Mouse (Mus musculus) stomach, embryonic 14.5 days (tissue): ENCODE data around the gene Mdga2. TPM values are rescaled to one million over a fixed set of nuclear protein-coding genes. Genes with fewer than 3 reads are reported as not detected.

ENCODE experiments used
- ATAC-seq: fragments of 200-750 bp; cut with Nextera tagmentation; 2 replicates; pipeline ENCODE4 v1.8.0; 2017; ENCODE audit warnings: low read depth, moderate TSS enrichment; ENCODE audit not compliant: insufficient number of reproducible peaks, insufficient read depth, low FRiP score
- H3K27ac ChIP-seq: fragments of 300-500 bp; sonication (generic); 2 replicates; pipeline ENCODE4 v1.5.1; 2014; ENCODE audit warnings: mild to moderate bottlenecking, low read length, moderate library complexity, mixed read lengths
- H3K27me3 ChIP-seq: fragments of 300-500 bp; sonication (generic); 2 replicates; pipeline ENCODE4 v1.6.1; 2014; ENCODE audit warnings: low read length, control low read depth, mixed read lengths; ENCODE audit not compliant: control insufficient read depth, insufficient read depth
- H3K36me3 ChIP-seq: fragments of 300-500 bp; sonication (generic); 2 replicates; pipeline ENCODE4 v1.6.1; 2014; ENCODE audit warnings: mild to moderate bottlenecking, control low read depth, low read length, moderate library complexity, mixed read lengths; ENCODE audit not compliant: control insufficient read depth, insufficient read depth
- H3K4me1 ChIP-seq: fragments of 300-500 bp; sonication (generic); 2 replicates; pipeline ENCODE4 v1.6.1; 2014; ENCODE audit warnings: low read length, control low read depth, mixed read lengths; ENCODE audit not compliant: control insufficient read depth, insufficient read depth
- H3K4me2 ChIP-seq: fragments of 300-500 bp; sonication (generic); replicated peaks from 2 replicates; pipeline ENCODE4 v1.6.1; 2014; ENCODE audit warnings: low read depth, low read length, control low read depth
- H3K4me3 ChIP-seq: fragments of 300-500 bp; sonication (generic); 2 replicates; pipeline ENCODE4 v1.5.1; 2014; ENCODE audit warnings: low read depth, low read length, control low read depth
- H3K9ac ChIP-seq: fragments of 300-500 bp; sonication (generic); replicated peaks from 2 replicates; pipeline ENCODE4 v1.6.1; 2014; ENCODE audit warnings: low read depth, mild to moderate bottlenecking, control low read depth, low read length, moderate library complexity, mixed read lengths
- H3K9me3 ChIP-seq: fragments of 300-500 bp; sonication (generic); 2 replicates; pipeline ENCODE4 v1.6.1; 2016; ENCODE audit warnings: low read depth, low read length, control low read depth; ENCODE audit not compliant: control insufficient read depth
- WGBS: fragments of 180-500 bp; shearing (Covaris S2); extraction: QIAGEN DNeasy Blood & Tissue Kit; methylation state at CpG from one replicate; pipeline ENCODE4 v1.1.7; 2014; 5-methylcytosine and 5-hydroxymethylcytosine counted together
- polyA plus RNA-seq: library from polyadenylated mRNA; unstranded; fragments of >200 nt; fragmentation: Nextera tagmentation; extraction: Ambion mirVana; gene quantifications from 2 replicates; pipeline ENCODE4 v1.2.1, GENCODE M21; 2014

The Mdga2 gene
- 1.7 and 2.2 TPM in 2 replicates for polyA plus RNA-seq

DNA sequence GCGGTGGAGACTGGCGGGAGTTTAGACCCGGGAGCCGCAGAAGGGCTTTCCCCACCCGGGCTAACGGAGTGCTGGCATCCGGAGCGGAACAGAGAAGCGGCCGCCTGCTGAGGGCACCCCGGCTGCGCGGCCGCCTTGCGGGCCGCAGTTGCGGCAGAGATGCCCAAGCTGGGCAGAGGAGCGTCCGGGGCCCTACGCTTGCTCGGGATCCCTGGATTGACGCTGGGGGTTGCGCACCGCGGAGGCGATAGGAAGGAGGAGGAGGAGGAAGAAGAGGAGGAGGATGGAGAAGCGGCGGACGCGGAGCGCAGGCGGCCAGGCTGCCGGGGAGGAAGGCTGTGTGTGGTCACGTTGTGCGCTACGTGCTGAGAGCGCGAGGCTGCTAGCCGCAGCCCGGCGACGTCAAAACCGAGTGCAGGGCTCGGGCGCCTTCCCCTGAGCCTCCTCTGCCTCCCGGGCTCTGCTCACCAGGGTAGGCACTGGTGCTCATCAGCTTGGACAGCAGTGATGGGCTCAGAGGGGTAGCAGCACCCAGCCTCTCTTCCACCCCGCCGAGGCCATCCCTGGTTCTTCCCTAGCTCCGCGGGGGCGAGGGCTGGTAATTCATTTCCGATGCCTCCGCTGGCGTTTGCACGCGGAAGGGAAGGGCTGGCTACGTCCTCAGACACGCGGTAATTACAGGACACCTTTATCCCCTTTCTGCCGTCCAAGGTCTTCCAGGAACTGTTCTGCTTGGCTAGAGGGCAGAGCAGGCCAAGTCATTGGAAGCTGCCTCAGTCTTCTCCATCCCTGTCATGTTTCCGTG is at the start of gene Mdga2:
Gene Mdga2, minus strand, starts transcription at position 329 of the 805 bp plus-strand sequence.
- Histone ChIP-seq H3K4me1 (no peaks in the 10 kb centered on the region), H3K4me2 (peak within 1 kb of the TSS; percentile 98), H3K4me3 (peak within 1 kb of the TSS; percentile 55), H3K27ac (no peak within 1 kb of the TSS), H3K9ac (peak within 1 kb of the TSS; percentile 14; the same call in 1 of the 2 replicates), H3K27me3 (peaks cover 6% of the 10 kb centered on the region; the same call in 1 of the 2 replicates), H3K36me3 (no peaks in the 10 kb centered on the region), H3K9me3 (no peaks in the 10 kb centered on the region)
- ATAC-seq: peak; percentile 61; the same call in 1 of the 2 replicates
- 0% methylated on average over 55 of the region's 61 CpGs for WGBS

DNA sequence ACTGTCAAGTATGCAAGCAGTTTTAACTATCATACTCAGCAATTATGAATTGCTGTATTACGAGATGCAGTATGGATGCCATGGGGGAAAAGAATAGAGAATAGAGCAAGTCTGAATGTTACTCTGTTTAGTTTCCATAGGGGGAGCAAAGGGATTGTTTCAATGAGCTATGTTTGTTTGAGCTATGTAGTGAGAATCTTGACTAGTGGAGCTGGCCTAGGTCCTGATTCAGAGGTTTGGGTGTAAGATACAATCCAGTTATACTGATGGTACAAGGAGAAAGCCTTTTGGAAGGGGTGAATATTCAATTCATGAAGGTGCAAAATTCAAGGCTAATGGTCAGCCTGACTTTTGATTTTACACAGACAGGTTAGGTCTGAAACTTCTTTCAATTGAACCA is 45.1 kb upstream of the Mdga2 start:
- Histone ChIP-seq H3K4me1 (no peaks in the 10 kb centered on the region), H3K4me3 (no peak overlapping the region), H3K9me3 (no peaks in the 10 kb centered on the region), H3K36me3 (no peaks in the 10 kb centered on the region), H3K9ac (no peak overlapping the region), H3K4me2 (no peak overlapping the region), H3K27me3 (no peaks in the 10 kb centered on the region), H3K27ac (no peak overlapping the region)
- no peak for ATAC-seq
- WGBS: 66% methylated on average over 1 of the region's 1 CpGs

DNA sequence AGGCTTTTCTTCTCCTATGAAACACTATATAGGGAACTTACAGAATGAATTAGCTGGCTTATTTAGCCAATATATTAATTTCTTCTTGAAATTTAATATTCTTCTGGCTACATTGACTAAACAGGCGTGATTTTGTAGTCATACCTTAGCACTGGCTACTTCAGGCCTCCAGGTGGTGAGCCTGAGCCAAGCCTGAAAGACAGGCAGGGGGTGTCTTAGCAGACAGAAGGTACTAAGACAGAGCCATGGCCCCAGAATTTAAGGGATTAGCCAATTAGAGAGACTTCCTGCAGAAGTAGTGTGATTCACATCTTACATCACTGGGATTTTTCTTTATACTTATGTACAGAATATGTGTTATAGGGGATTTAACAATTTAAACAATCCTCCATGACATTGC is 1.2 kb upstream of the Mdga2 start:
- no peak overlapping the region for H3K27ac ChIP-seq
- peaks cover 6% of the 10 kb centered on the region; the same call in 1 of the 2 replicates for H3K27me3 ChIP-seq
- 51% methylated on average over 1 of the region's 1 CpGs for WGBS
- no peaks in the 10 kb centered on the region for H3K36me3 ChIP-seq
- no peak for ATAC-seq
- no peak overlapping the region for H3K9ac ChIP-seq
- no peaks in the 10 kb centered on the region for H3K4me1 ChIP-seq
- no peaks in the 10 kb centered on the region for H3K9me3 ChIP-seq
- H3K4me3 ChIP-seq: no peak overlapping the region
- no peak overlapping the region for H3K4me2 ChIP-seq

DNA sequence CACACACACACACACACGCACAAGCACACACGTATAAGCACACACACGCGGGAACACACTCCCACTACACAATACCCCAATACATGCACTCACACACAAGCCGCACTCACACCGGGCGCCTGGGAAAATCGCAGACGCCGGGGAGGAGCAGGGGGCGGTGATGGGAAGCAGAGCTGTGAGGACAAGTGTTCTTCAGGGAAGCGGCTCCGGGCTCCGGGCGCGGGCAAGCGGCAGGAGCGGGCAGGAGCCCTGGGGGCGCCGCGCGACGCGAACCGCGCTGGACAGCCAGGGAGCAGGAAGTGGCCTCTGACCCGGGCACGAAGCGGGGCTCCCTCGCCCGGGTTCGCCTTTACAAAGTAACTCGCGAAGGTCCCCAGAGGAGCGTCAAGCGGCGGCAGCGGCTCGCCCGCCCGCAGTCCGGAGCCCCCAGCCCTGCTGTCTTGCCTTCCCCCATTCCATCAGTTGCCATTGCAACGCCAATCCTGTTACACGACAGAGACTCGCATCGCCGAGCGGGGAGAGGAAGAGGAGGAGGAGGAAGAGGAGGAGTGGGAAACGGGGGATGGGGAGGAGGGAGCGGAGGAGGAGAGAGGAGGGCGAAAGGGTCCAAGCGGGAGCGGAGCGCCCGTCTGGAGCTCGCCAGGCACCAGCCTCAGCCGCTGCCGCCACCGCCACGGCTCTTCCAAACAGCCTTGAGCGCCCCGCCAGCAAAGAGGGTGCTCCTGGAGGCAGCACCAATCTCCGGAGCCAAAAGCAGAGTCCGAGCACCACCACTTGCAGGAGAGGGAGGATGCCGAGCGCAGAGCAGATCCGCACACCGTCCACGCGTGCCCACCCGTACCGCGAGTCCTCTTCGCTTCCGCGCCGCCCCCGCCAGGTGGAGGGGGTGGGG is 774 bp downstream of the Mdga2 start:
- Histone ChIP-seq H3K4me1 (no peaks in the 10 kb centered on the region), H3K27ac (no peak overlapping the region), H3K36me3 (no peaks in the 10 kb centered on the region), H3K4me3 (peak overlapping the region; percentile 55), H3K9ac (peak overlapping the region; percentile 14; the same call in 1 of the 2 replicates), H3K4me2 (peak overlapping the region; percentile 98), H3K9me3 (no peaks in the 10 kb centered on the region), H3K27me3 (peaks cover 6% of the 10 kb centered on the region; the same call in 1 of the 2 replicates)
- under 1% methylated on average over 70 of the region's 78 CpGs for WGBS
- peak; percentile 62 for ATAC-seq

DNA sequence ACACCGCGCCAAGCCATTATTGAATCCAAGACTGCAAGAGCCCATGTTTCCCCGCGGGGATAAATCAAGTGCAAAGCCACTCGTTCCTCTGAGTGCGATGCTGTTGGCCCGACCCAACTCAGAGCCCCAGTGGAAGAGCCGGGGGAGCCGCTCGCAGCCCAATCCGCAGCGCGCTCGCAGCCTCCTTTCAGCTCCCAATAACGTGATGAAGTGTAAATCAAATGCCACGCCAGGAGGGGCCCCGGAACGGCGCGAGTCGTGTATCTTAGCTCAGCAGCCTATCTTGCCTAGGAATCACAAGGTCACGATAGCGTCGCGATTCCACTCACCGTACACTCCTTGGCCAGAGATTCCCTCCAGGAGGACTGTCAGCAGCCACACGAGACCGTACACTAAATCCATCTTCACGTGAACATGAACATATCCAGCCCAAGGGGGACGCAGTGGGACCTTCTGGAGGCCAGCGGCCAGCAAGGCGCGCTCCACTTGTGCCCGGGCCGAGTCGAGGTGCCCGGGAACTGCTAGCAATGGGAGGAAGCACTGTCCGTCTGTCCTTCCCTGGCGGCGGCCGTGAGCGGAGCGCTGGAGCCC is 1.6 kb downstream of the Mdga2 start:
- Histone ChIP-seq H3K9ac (no peak overlapping the region), H3K36me3 (no peaks in the 10 kb centered on the region), H3K27me3 (peaks cover 6% of the 10 kb centered on the region; the same call in 1 of the 2 replicates), H3K27ac (no peak overlapping the region), H3K4me3 (peak overlapping the region; percentile 55), H3K4me1 (no peaks in the 10 kb centered on the region), H3K4me2 (peak overlapping the region; percentile 98), H3K9me3 (no peaks in the 10 kb centered on the region)
- under 1% methylated on average over 43 of the region's 43 CpGs for WGBS
- ATAC-seq: peak; percentile 50

DNA sequence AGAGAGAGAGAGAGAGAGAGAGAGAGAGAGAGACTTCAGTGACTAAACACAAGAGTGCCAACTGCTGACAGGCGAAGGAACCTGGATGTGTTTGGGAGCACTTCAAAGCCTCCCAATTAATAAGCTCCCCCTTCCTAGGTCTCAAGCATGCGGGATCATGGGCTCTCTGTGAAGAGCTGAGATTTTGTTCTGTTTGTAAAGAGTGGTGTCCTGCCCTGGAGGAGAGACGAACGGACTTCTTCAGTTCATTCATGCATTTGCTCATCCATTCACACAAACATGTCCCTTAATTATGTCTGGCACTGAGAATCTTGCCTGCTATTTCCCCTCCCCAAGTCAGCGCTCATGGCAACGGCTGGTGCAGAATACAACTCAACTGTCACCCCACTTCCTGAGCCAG is 2.3 kb downstream of the Mdga2 start:
- no peaks in the 10 kb centered on the region for H3K9me3 ChIP-seq
- H3K27ac ChIP-seq: no peak overlapping the region
- no peak overlapping the region for H3K9ac ChIP-seq
- H3K4me2 ChIP-seq: peak overlapping the region; percentile 98
- no peaks in the 10 kb centered on the region for H3K36me3 ChIP-seq
- H3K27me3 ChIP-seq: peaks cover 6% of the 10 kb centered on the region; the same call in 1 of the 2 replicates
- 10% methylated on average over 6 of the region's 6 CpGs for whole genome bisulfite sequencing
- no peak for ATAC-seq
- no peaks in the 10 kb centered on the region for H3K4me1 ChIP-seq
- H3K4me3 ChIP-seq: no peak overlapping the region

DNA sequence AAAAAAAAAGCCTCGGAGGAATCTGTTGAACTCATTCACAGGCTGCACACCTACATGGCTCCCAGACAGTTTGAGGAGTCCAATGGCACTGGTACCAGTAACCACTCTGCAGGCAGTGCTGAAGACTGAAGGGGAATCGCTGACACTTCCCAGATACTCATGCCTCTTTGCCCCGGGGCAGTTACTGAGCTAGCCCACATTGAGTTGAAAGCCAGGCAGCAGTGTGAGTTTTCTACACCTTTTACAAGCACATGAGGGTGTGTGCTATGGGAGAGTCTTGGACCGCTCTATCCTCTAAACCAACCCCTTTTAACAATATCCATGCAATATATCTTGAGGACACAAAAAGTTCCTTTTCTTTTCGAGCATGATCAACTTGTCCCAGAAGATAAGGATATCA is 2.8 kb downstream of the Mdga2 start:
- no peak overlapping the region for H3K27ac ChIP-seq
- no peaks in the 10 kb centered on the region for H3K9me3 ChIP-seq
- H3K4me1 ChIP-seq: no peaks in the 10 kb centered on the region
- no peak overlapping the region for H3K4me3 ChIP-seq
- H3K36me3 ChIP-seq: no peaks in the 10 kb centered on the region
- H3K9ac ChIP-seq: no peak overlapping the region
- WGBS: 34% methylated on average over 5 of the region's 5 CpGs
- no peak overlapping the region for H3K4me2 ChIP-seq
- peaks cover 6% of the 10 kb centered on the region; the same call in 1 of the 2 replicates for H3K27me3 ChIP-seq
- ATAC-seq: no peak

DNA sequence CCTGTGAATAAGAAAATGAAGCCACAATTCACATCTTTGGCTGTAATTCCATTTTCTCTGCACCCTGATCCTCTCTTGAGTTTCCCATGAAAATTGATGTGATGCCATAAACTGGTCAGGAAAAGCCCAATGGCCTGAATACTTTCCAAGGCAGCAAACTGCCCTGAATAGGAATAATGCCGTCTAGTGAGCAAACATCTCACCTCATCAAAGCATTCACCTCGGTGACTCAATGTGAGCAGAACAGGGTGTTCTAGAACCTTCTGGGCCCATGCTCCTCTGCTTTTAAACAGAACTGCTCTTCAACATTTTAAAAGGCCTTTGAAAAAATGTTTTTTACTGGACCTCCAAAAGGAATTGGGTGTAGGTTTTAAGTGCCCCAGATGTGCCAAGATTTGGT is 9.5 kb downstream of the Mdga2 start:
- no peak overlapping the region for H3K4me2 ChIP-seq
- no peaks in the 10 kb centered on the region for H3K36me3 ChIP-seq
- H3K9me3 ChIP-seq: no peaks in the 10 kb centered on the region
- no peak overlapping the region for H3K9ac ChIP-seq
- no peak overlapping the region for H3K4me3 ChIP-seq
- no peaks in the 10 kb centered on the region for H3K4me1 ChIP-seq
- WGBS: 54% methylated on average over 2 of the region's 2 CpGs
- H3K27me3 ChIP-seq: no peaks in the 10 kb centered on the region
- no peak for ATAC-seq
- no peak overlapping the region for H3K27ac ChIP-seq
